Mouse (Mus musculus): ENCODE data around the gene Gm44805. TPM values are rescaled to one million over a fixed set of nuclear protein-coding genes. Genes with fewer than 3 reads are reported as not detected.

The Gm44805 gene
- polyA plus RNA-seq, 1 experiment from 2014 or later: not detected

- Histone ChIP-seq H3K4me2 (replicated peaks) (no peak overlapping the region), H3K4me1 (no peaks in the 10 kb centered on the region), H3K27ac (no peak overlapping the region), H3K9ac (no peak overlapping the region), H3K4me3 (no peak overlapping the region), H3K9me3 (no peaks in the 10 kb centered on the region), H3K27me3 (no peaks in the 10 kb centered on the region), H3K36me3 (peaks cover 76% of the 10 kb centered on the region)
- 89% methylated on average over 6 of the region's 6 CpGs for WGBS
- no peak for ATAC-seq (ENCODE audit: insufficient number of reproducible peaks, insufficient read depth, low FRiP score, low TSS enrichment)
Measured at GRCm38 (mm10) chr7:19651063-19651786, 30.0 kb downstream of the Gm44805 start.

- Histone ChIP-seq H3K27me3 (no peaks in the 10 kb centered on the region), H3K4me3 (no peak overlapping the region), H3K27ac (no peak overlapping the region), H3K4me2 (replicated peaks) (no peak overlapping the region), H3K36me3 (peaks cover 94% of the 10 kb centered on the region), H3K9ac (no peak overlapping the region), H3K4me1 (no peaks in the 10 kb centered on the region), H3K9me3 (no peaks in the 10 kb centered on the region)
- 93% methylated on average over 4 of the region's 4 CpGs for WGBS
- no peak for ATAC-seq (ENCODE audit: insufficient number of reproducible peaks, insufficient read depth, low FRiP score, low TSS enrichment)
Measured at GRCm38 (mm10) chr7:19641223-19641622, 40.0 kb downstream of the Gm44805 start.

- Histone ChIP-seq H3K4me1 (no peaks in the 10 kb centered on the region), H3K27ac (no peak overlapping the region), H3K9ac (no peak overlapping the region), H3K4me2 (replicated peaks) (no peak overlapping the region), H3K9me3 (no peaks in the 10 kb centered on the region), H3K36me3 (peaks cover 81% of the 10 kb centered on the region), H3K27me3 (no peaks in the 10 kb centered on the region), H3K4me3 (no peak overlapping the region)
- no peak for ATAC-seq (ENCODE audit: insufficient number of reproducible peaks, insufficient read depth, low FRiP score, low TSS enrichment)
- WGBS: 88% methylated on average over 11 of the region's 11 CpGs
Measured at GRCm38 (mm10) chr7:19635074-19635827, 46.0 kb downstream of the Gm44805 start.

GRCm38 (mm10) chr7:19634591-19634990 is 46.6 kb downstream of the Gm44805 start:
- no peaks in the 10 kb centered on the region for H3K9me3 ChIP-seq
- peaks cover 74% of the 10 kb centered on the region for H3K36me3 ChIP-seq
- H3K27me3 ChIP-seq: no peaks in the 10 kb centered on the region
- no peak overlapping the region for H3K9ac ChIP-seq
- no peaks in the 10 kb centered on the region for H3K4me1 ChIP-seq
- H3K4me2 ChIP-seq (replicated peaks): no peak overlapping the region
- H3K27ac ChIP-seq: no peak overlapping the region
- WGBS: 100% methylated on average over 2 of the region's 2 CpGs
- ATAC-seq (ENCODE audit: insufficient number of reproducible peaks, insufficient read depth, low FRiP score, low TSS enrichment): no peak
- no peak overlapping the region for H3K4me3 ChIP-seq

GRCm38 (mm10) chr7:19633855-19634254 is 47.4 kb downstream of the Gm44805 start:
- Histone ChIP-seq H3K27me3 (no peaks in the 10 kb centered on the region), H3K4me1 (no peaks in the 10 kb centered on the region), H3K9me3 (no peaks in the 10 kb centered on the region), H3K27ac (no peak overlapping the region), H3K36me3 (peaks cover 68% of the 10 kb centered on the region), H3K4me2 (replicated peaks) (no peak overlapping the region), H3K4me3 (no peak overlapping the region), H3K9ac (no peak overlapping the region)
- ATAC-seq (ENCODE audit: insufficient number of reproducible peaks, insufficient read depth, low FRiP score, low TSS enrichment): no peak
- WGBS: 96% methylated on average over 15 of the region's 15 CpGs

- Histone ChIP-seq H3K36me3 (peaks cover 62% of the 10 kb centered on the region), H3K4me2 (replicated peaks) (no peak overlapping the region), H3K9me3 (no peaks in the 10 kb centered on the region), H3K4me1 (no peaks in the 10 kb centered on the region), H3K27ac (no peak overlapping the region), H3K27me3 (no peaks in the 10 kb centered on the region), H3K4me3 (no peak overlapping the region), H3K9ac (no peak overlapping the region)
- no peak for ATAC-seq (ENCODE audit: insufficient number of reproducible peaks, insufficient read depth, low FRiP score, low TSS enrichment)
- WGBS: 92% methylated on average over 17 of the region's 17 CpGs
Measured at GRCm38 (mm10) chr7:19633197-19633596, 48.0 kb downstream of the Gm44805 start.

GRCm38 (mm10) chr7:19632720-19633119 is 48.5 kb downstream of the Gm44805 start:
- Histone ChIP-seq H3K4me1 (no peaks in the 10 kb centered on the region), H3K9ac (no peak overlapping the region), H3K9me3 (no peaks in the 10 kb centered on the region), H3K36me3 (peaks cover 57% of the 10 kb centered on the region), H3K4me3 (no peak overlapping the region), H3K27me3 (no peaks in the 10 kb centered on the region), H3K27ac (no peak overlapping the region), H3K4me2 (replicated peaks) (no peak overlapping the region)
- ATAC-seq (ENCODE audit: insufficient number of reproducible peaks, insufficient read depth, low FRiP score, low TSS enrichment): no peak

GRCm38 (mm10) chr7:19632275-19632674 is 48.9 kb downstream of the Gm44805 start:
- H3K9ac ChIP-seq: no peak overlapping the region
- no peaks in the 10 kb centered on the region for H3K27me3 ChIP-seq
- H3K4me2 ChIP-seq (replicated peaks): no peak overlapping the region
- H3K36me3 ChIP-seq: peaks cover 53% of the 10 kb centered on the region
- no peak overlapping the region for H3K4me3 ChIP-seq
- H3K9me3 ChIP-seq: no peaks in the 10 kb centered on the region
- H3K27ac ChIP-seq: no peak overlapping the region
- ATAC-seq (ENCODE audit: insufficient number of reproducible peaks, insufficient read depth, low FRiP score, low TSS enrichment): no peak
- no peaks in the 10 kb centered on the region for H3K4me1 ChIP-seq

GRCm38 (mm10) chr7:19629361-19629734 is 51.9 kb downstream of the Gm44805 start, which contains the start of gene Relb:
TSS of gene Relb (minus strand) at chr7:19629438.
- no peaks in the 10 kb centered on the region for H3K9me3 ChIP-seq
- under 1% methylated on average over 27 of the region's 41 CpGs for WGBS
- peak; percentile 32; the same call in 1 of the 2 replicates for ATAC-seq (ENCODE audit: insufficient number of reproducible peaks, insufficient read depth, low FRiP score, low TSS enrichment)
- H3K4me2 ChIP-seq (replicated peaks): peak within 1 kb of the TSS; percentile 90
- no peaks in the 10 kb centered on the region for H3K4me1 ChIP-seq
- peaks cover 24% of the 10 kb centered on the region for H3K36me3 ChIP-seq
- peak within 1 kb of the TSS; percentile 55 for H3K9ac ChIP-seq
- peak within 1 kb of the TSS; percentile 85 for H3K27ac ChIP-seq
- peak within 1 kb of the TSS; percentile 78 for H3K4me3 ChIP-seq
- H3K27me3 ChIP-seq: no peaks in the 10 kb centered on the region

GRCm38 (mm10) chr7:19628536-19629360 is 52.5 kb downstream of the Gm44805 start:
- Histone ChIP-seq H3K4me3 (peak overlapping the region; percentile 78), H3K27me3 (no peaks in the 10 kb centered on the region), H3K4me1 (no peaks in the 10 kb centered on the region), H3K36me3 (peaks cover 18% of the 10 kb centered on the region), H3K27ac (peak overlapping the region; percentile 85), H3K9ac (peak overlapping the region; percentile 55), H3K9me3 (no peaks in the 10 kb centered on the region), H3K4me2 (replicated peaks) (peak overlapping the region; percentile 90)
- WGBS: 1% methylated on average over 57 of the region's 57 CpGs
- ATAC-seq (ENCODE audit: insufficient number of reproducible peaks, insufficient read depth, low FRiP score, low TSS enrichment): peak; percentile 89

GRCm38 (mm10) chr7:19628192-19628535 is 53.1 kb downstream of the Gm44805 start:
- no peak for ATAC-seq (ENCODE audit: insufficient number of reproducible peaks, insufficient read depth, low FRiP score, low TSS enrichment)
- WGBS: 13% methylated on average over 17 of the region's 17 CpGs

More at GRCm38 (mm10) chr7:19628192-19628535, 53.1 kb downstream of the Gm44805 start:
- Histone ChIP-seq H3K27me3 (no peaks in the 10 kb centered on the region), H3K27ac (peak overlapping the region; percentile 85; the same call in 1 of the 2 replicates), H3K4me1 (no peaks in the 10 kb centered on the region), H3K9me3 (no peaks in the 10 kb centered on the region), H3K9ac (no peak overlapping the region), H3K4me2 (replicated peaks) (peak overlapping the region; percentile 90), H3K36me3 (peaks cover 12% of the 10 kb centered on the region), H3K4me3 (peak overlapping the region; percentile 78)
